ENCODE assay signal across 8 mouse cellular contexts in genomic region chr1:39535515-39536311, GRCm38 (mm10). TPM values are rescaled to one million over a fixed set of nuclear protein-coding genes. Genes with fewer than 3 reads are reported as not detected.
DNase-seq lines count a peak whose midpoint lies in the region; ATAC-seq lines count a peak whose summit lies in the region.

No protein-coding gene starts in this region.

- H3K9ac ChIP-seq in hindbrain, embryonic 14.5 days, result peak overlapping the region; percentile 87

- under 1% methylated on average over 82 of the region's 100 CpGs for WGBS in hindbrain, embryonic 14.5 days

- H3K4me1 ChIP-seq in hindbrain, embryonic 14.5 days (replicated peaks; ENCODE audit: control insufficient read depth, insufficient read depth, low read length), result peaks cover 15% of the 10 kb centered on the region

- H3K4me2 ChIP-seq in hindbrain, embryonic 14.5 days (replicated peaks), result peak overlapping the region; percentile 79

- H3K36me3 ChIP-seq in hindbrain, embryonic 14.5 days (replicated peaks; ENCODE audit: control insufficient read depth, insufficient read depth), result peaks cover 32% of the 10 kb centered on the region

- H3K27ac ChIP-seq in hindbrain, embryonic 14.5 days, result peak overlapping the region; percentile 91

- H3K4me3 ChIP-seq in hindbrain, embryonic 14.5 days (replicated peaks; ENCODE audit: low read length), result peak overlapping the region; percentile 76

- DNase-seq in R1 (ENCODE audit: low read depth, low spot score), result peak; percentile 97
- DNase-seq in cerebellum, postnatal 25 days, result peak; percentile 99 to 100
- DNase-seq in frontal cortex, postnatal 25 days (ENCODE audit: low spot score in 2 of 2), result peak; percentile 98 to 100
- peak; percentile 97 for DNase-seq in hindbrain, embryonic 14.5 days (ENCODE audit: low spot score)
- DNase-seq in layer of hippocampus, postnatal 36 days, result peak; percentile 98
- peak; percentile 100 for DNase-seq in lung, postnatal 36 days
- peak; percentile 99 for DNase-seq in retina, postnatal 1 day
- peak; percentile 97 to 99 for DNase-seq in urinary bladder, adult 18-20 months (ENCODE audit: low spot score in 2 of 2)

- H3K27me3 ChIP-seq in hindbrain, embryonic 14.5 days (ENCODE audit: control insufficient read depth, insufficient read depth, low read length), result no peaks in the 10 kb centered on the region

- ATAC-seq in hindbrain, embryonic 14.5 days (ENCODE audit: low FRiP score), result peak; percentile 92

- H3K9me3 ChIP-seq in hindbrain, embryonic 14.5 days (ENCODE audit: control insufficient read depth, low read length), result peaks cover 7% of the 10 kb centered on the region; the same call in 1 of the 2 replicates

RNA-seq across cellular contexts. Expression of gene Cnot11, which starts 0.9 kb away (rescaled TPM):
- 17.7 and 18.4 TPM in 2 replicates for polyA plus RNA-seq in hindbrain, embryonic 14.5 days (2014; fragmentation: Nextera tagmentation; extraction: Ambion mirVana)
- 10 to 100 TPM; 22.5 to 22.8 TPM for total RNA-seq in layer of hippocampus, postnatal 36 days (2021)

RNA-seq across cellular contexts. Expression of gene Rnf149, which starts 41.5 kb away (rescaled TPM):
- polyA plus RNA-seq in hindbrain, embryonic 14.5 days (2014; fragmentation: Nextera tagmentation; extraction: Ambion mirVana), result 26.9 and 28.9 TPM in 2 replicates
- 10 to 100 TPM; 32.3 to 34.8 TPM for total RNA-seq in layer of hippocampus, postnatal 36 days (2021)

RNA-seq across cellular contexts. Expression of gene Tbc1d8, which starts 57.2 kb away (rescaled TPM):
- 10.0 and 11.6 TPM in 2 replicates for polyA plus RNA-seq in hindbrain, embryonic 14.5 days (2014; fragmentation: Nextera tagmentation; extraction: Ambion mirVana)
- 10 to 100 TPM; 10.9 to 12.7 TPM for total RNA-seq in layer of hippocampus, postnatal 36 days (2021)

Comparison
In these comparisons a context has a peak if more than half of its experiments do, and no peak if none do; other contexts are left out.
1. Peak in every context shown above with its lines: DNase-seq, ATAC-seq, H3K4me3 ChIP-seq and H3K27ac ChIP-seq.